Mouse (Mus musculus): Measurements from ENCODE around the gene Gng2.

GRCm38 (mm10) chr14:19867286-19867935 lies 110.0 kb downstream of the Gng2 start:
- TF ChIP-seq MAFK (IDR thresholded peaks at IDR 0.05; ENCODE audit: insufficient read depth, low read depth, low read length): no peak
- no peak for TF ChIP-seq ZC3H11A (IDR thresholded peaks at IDR 0.05; ENCODE audit: borderline replicate concordance, low read depth, low read length)
- TF ChIP-seq CHD2 (IDR thresholded peaks at IDR 0.05; ENCODE audit: low read depth, low read length): no peak
- no peak for TF ChIP-seq HCFC1 (IDR thresholded peaks at IDR 0.05; ENCODE audit: borderline replicate concordance, insufficient read depth, low read length)
- no peak for TF ChIP-seq ZNF384 (IDR thresholded peaks at IDR 0.05; ENCODE audit: low read depth, low read length)

Measured in ES-E14 (cell line).